Mouse (Mus musculus) testis, adult 2 months (tissue): Measurements from ENCODE around the gene Rbm33.

ENCODE experiments used
- CTCF ChIP-seq: fragments of 200-500 bp; IDR thresholded peaks from 2 replicates; pipeline ENCODE4 v1.5.1; 2012; ENCODE audit warnings: low read depth, mild to moderate bottlenecking, inconsistent platforms, low read length, moderate library complexity; ENCODE audit not compliant: control insufficient read depth, insufficient read depth, insufficient replicate concordance
- POLR2A ChIP-seq: fragments of 200-500 bp; IDR thresholded peaks from 2 replicates; pipeline ENCODE4 v1.6.1; 2012; ENCODE audit warnings: low read depth, mild to moderate bottlenecking, inconsistent platforms, low read length, moderate library complexity; ENCODE audit not compliant: control insufficient read depth

GRCm38 (mm10) chr5:28461376-28461775 is 144.5 kb downstream of the Rbm33 start:
- TF ChIP-seq CTCF (no peak), POLR2A (no peak)
